Comparison of ENCODE assay signal across 12 mouse cellular contexts in the genomic region with DNA sequence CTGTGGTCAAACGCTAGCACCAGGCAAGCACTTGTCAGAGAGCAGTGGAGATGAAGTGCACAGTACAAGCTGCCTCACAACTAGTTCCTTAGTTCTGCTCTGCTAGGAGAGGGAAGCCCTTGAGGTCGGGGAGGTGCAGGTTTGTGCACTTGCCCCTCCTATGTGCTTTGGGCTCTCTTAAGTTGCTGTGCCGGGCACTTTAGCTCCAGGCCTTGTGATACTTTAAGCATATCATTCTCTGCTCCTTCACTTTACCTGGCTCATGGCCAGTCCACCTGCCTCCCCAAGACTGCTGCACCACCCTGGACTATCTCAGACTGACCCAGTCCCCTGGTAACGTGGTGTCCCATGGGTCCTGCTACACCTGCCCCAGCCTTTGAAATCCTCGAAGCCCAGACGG. TPM values are rescaled to one million over a fixed set of nuclear protein-coding genes. Genes with fewer than 3 reads are reported as not detected.
DNase-seq lines count a peak whose midpoint lies in the region; ATAC-seq and TF ChIP-seq lines count a peak whose summit lies in the region.
"Had no signal": no experiment of that assay in that cellular context is flagged by ENCODE, and none has a peak within 500 bp of the region (broad histone marks: within the 10 kb centered on the region; RNA-seq: fewer than 3 reads in every experiment).

No protein-coding gene starts in this region.

- no peak for TF ChIP-seq CTCF in left cerebral cortex, adult 2 months (IDR thresholded peaks at IDR 0.05)
- TF ChIP-seq CTCF in lung, postnatal 0 days (IDR thresholded peaks at IDR 0.05) = no peak

- H3K9me3 ChIP-seq in heart, embryonic 10.5 days = no peaks in the 10 kb centered on the region
- no peaks in the 10 kb centered on the region for H3K9me3 ChIP-seq in lung, postnatal 0 days (ENCODE audit: low read length)
- no peaks in the 10 kb centered on the region for H3K9me3 ChIP-seq in stomach, embryonic 14.5 days (ENCODE audit: control insufficient read depth, low read depth, low read length)
- H3K9me3 ChIP-seq: limb, embryonic 12.5 days had no signal

- 0 out of 2 replicates have a peak, but pooled peaks cover 3% of the 10 kb centered on the region for H3K36me3 ChIP-seq in heart, embryonic 10.5 days
- no peaks in the 10 kb centered on the region for H3K36me3 ChIP-seq in lung, postnatal 0 days (ENCODE audit: insufficient read depth, low read length)
- H3K36me3 ChIP-seq in stomach, embryonic 14.5 days (ENCODE audit: control insufficient read depth, insufficient read depth, low read length) = no peaks in the 10 kb centered on the region; the same call in 1 of the 2 replicates

- no peaks in the 10 kb centered on the region for H3K27me3 ChIP-seq in heart, embryonic 10.5 days (ENCODE audit: insufficient read depth, poor library complexity, severe bottlenecking)
- no peaks in the 10 kb centered on the region for H3K27me3 ChIP-seq in lung, postnatal 0 days (replicated peaks; ENCODE audit: insufficient read depth, low read length)
- no peaks in the 10 kb centered on the region for H3K27me3 ChIP-seq in stomach, embryonic 14.5 days (ENCODE audit: control insufficient read depth, insufficient read depth, low read length)
- H3K27me3 ChIP-seq: limb, embryonic 12.5 days had no signal

- peaks cover 79% of the 10 kb centered on the region for H3K4me1 ChIP-seq in heart, embryonic 10.5 days
- H3K4me1 ChIP-seq in lung, postnatal 0 days (ENCODE audit: insufficient read depth, low read depth, low read length) = peaks cover 54% of the 10 kb centered on the region
- peaks cover 19% of the 10 kb centered on the region for H3K4me1 ChIP-seq in stomach, embryonic 14.5 days (ENCODE audit: control insufficient read depth, insufficient read depth, low read length)

- intact Hi-C loops in heart, postnatal 10 days (cut with DNase I) = no loop called here
- intact Hi-C loops in left cerebral cortex, adult 2 months (cut with DNase I) = no loop called here

- H3K4me3 ChIP-seq in heart, embryonic 10.5 days = no peak overlapping the region
- H3K4me3 ChIP-seq in left cerebral cortex, adult 2 months = no peak overlapping the region
- H3K4me3 ChIP-seq in lung, postnatal 0 days (ENCODE audit: low read depth, low read length) = no peak overlapping the region
- no peak overlapping the region for H3K4me3 ChIP-seq in stomach, embryonic 14.5 days (ENCODE audit: low read depth, low read length)
- H3K4me3 ChIP-seq: limb, embryonic 12.5 days had no signal

- no peak overlapping the region for H3K9ac ChIP-seq in lung, postnatal 0 days (replicated peaks; ENCODE audit: low read depth)
- H3K9ac ChIP-seq in stomach, embryonic 14.5 days (replicated peaks; ENCODE audit: low read depth, low read length) = no peak overlapping the region
- H3K9ac ChIP-seq: limb, embryonic 12.5 days had no signal

- no peak for DNase-seq in heart, embryonic 10.5 days (ENCODE audit: low spot score)
- no peak for DNase-seq in heart, postnatal 10 days
- no peak for DNase-seq in left cerebral cortex, adult 2 months (ENCODE audit: extremely low spot score in 1 of 2, low spot score in 2 of 2)
- DNase-seq in left cerebral cortex, adult 18-20 months (ENCODE audit: low spot score in 2 of 2) = no peak
- peak; percentile 91 for DNase-seq in lung, postnatal 0 days (ENCODE audit: low spot score)
- no peak for DNase-seq in thymus, postnatal 25 days
- DNase-seq in neural tube, embryonic 10.5 days (ENCODE audit: extremely low spot score, low spot score) = no peak
- DNase-seq: adrenal gland, postnatal 10 days; kidney, postnatal 10 days; thymus, adult 18-20 months had no signal

- no peak overlapping the region for H3K4me2 ChIP-seq in lung, postnatal 0 days (replicated peaks; ENCODE audit: low read depth, low read length)
- H3K4me2 ChIP-seq in stomach, embryonic 14.5 days (replicated peaks; ENCODE audit: low read depth, low read length) = no peak overlapping the region
- H3K4me2 ChIP-seq: limb, embryonic 12.5 days had no signal

- peak; percentile 86 for ATAC-seq in lung, postnatal 0 days
- ATAC-seq in stomach, embryonic 14.5 days (ENCODE audit: insufficient number of reproducible peaks, insufficient read depth, low FRiP score, low read depth) = 0 out of 2 replicates have a peak, but pooled peaks have one; percentile 7

- no peak; the same call in 1 of the 2 replicates for TF ChIP-seq EP300 in lung, postnatal 0 days (IDR thresholded peaks at IDR 0.05)

- 81% methylated on average over 6 of the region's 6 CpGs for WGBS in heart, embryonic 10.5 days
- 59% methylated on average over 6 of the region's 6 CpGs for WGBS in lung, postnatal 0 days
- 77% methylated on average over 6 of the region's 6 CpGs for WGBS in stomach, embryonic 14.5 days

- peak overlapping the region; percentile 31; the same call in 1 of the 2 replicates for H3K27ac ChIP-seq in heart, embryonic 10.5 days
- peak overlapping the region; percentile 5; the same call in 1 of the 2 replicates for H3K27ac ChIP-seq in left cerebral cortex, adult 2 months
- peak overlapping the region; percentile 82 for H3K27ac ChIP-seq in lung, postnatal 0 days (ENCODE audit: low read length)
- H3K27ac ChIP-seq in stomach, embryonic 14.5 days (ENCODE audit: low read length) = no peak overlapping the region

RNA-seq across cellular contexts. Expression of a gene that starts 16.2 kb away (rescaled TPM):
- 45.3 and 58.3 TPM in 2 replicates for polyA plus RNA-seq in heart, embryonic 10.5 days (2016; fragmentation: Nextera tagmentation; extraction: Ambion mirVana)
- 10 to 100 TPM; 27.3 to 34.9 TPM for total RNA-seq in heart, postnatal 10 days (2021)
- total RNA-seq in left cerebral cortex, adult 2 months (2021) = 10 to 100 TPM; 52.0 to 69.0 TPM
- total RNA-seq in left cerebral cortex, adult 18-20 months (2021) = 10 to 100 TPM; 60.8 to 62.7 TPM
- polyA plus RNA-seq in lung, postnatal 0 days (2015; fragmentation: Nextera tagmentation; extraction: Ambion mirVana) = 81.2 and 94.5 TPM in 2 replicates
- 41.0 and 42.7 TPM in 2 replicates for polyA plus RNA-seq in stomach, embryonic 14.5 days (2014; fragmentation: Nextera tagmentation; extraction: Ambion mirVana)
